Mouse (Mus musculus) urinary bladder, postnatal 10 days (tissue): ENCODE data around the gene Trak2.
A peak's percentile ranks its signal among the peaks of the same experiment; 100 is the strongest.
"Not testable (repeated sequence)": the region's sequence is repeated elsewhere in the genome, so short reads cannot be mapped to it uniquely, and the experiment has no call there.

Source experiments
- DNase-seq: peaks from one replicate; pipeline ENCODE4 v3.0.0; 2022; ENCODE audit warnings: low spot score

Trak2 gene

GRCm38 (mm10) chr1:58973366-58974221 lies at the start of gene Trak2, which contains the start of gene Stradb:
Gene Trak2 (minus strand): TSS chr1:58973430.
Gene Stradb (plus strand): TSS chr1:58973522.
- DNase-seq: peak; percentile 53

GRCm38 (mm10) chr1:59021556-59021955 lies 48.3 kb upstream of the Trak2 start:
- DNase-seq: no peak

DNA sequence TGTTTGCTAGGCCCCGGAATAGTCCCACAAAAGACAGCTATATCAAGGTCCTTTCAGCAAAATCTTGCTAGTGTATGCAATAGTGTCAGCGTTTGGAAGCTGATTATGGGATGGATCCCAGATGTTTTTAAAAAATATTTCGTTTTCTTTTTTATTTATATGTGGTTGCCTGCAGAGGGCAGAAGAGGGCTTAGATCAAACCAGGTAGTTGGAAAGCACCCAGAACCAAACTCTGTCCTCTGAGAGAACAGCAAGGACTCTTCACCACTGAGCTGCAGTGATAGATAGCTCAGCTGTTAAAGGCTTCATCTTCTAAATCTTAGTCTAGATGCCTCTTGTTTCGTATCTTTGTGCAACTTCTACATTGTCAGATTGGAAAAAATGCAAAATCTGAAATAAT lies 36.0 kb upstream of the Trak2 start:
- DNase-seq: no peak

- no peak for DNase-seq
Observed at GRCm38 (mm10) chr1:58995313-58995712, 22.1 kb upstream of the Trak2 start.

GRCm38 (mm10) chr1:58993723-58994122 lies 20.5 kb upstream of the Trak2 start:
- no peak for DNase-seq

DNA sequence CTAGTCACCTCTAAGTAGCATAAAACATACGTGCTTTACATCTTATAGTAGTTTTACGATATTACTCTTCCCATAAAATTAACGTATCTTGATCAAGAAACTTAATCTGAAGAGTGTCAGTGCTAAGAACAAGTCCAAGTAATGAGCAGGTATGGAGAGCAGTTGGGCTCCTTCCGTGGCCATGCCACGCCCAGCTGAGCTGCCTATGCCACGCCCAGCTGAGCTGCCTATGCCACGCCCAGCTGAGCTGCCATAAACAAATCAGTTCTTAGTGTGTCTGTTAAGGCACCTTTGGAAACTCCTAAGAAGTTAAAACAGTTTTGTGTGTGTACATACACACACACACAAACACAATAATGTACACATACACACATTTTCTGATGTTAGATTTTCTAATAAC lies 19.9 kb upstream of the Trak2 start:
- no peak for DNase-seq

GRCm38 (mm10) chr1:58984586-58984985 lies 11.4 kb upstream of the Trak2 start:
- DNase-seq: no peak

DNA sequence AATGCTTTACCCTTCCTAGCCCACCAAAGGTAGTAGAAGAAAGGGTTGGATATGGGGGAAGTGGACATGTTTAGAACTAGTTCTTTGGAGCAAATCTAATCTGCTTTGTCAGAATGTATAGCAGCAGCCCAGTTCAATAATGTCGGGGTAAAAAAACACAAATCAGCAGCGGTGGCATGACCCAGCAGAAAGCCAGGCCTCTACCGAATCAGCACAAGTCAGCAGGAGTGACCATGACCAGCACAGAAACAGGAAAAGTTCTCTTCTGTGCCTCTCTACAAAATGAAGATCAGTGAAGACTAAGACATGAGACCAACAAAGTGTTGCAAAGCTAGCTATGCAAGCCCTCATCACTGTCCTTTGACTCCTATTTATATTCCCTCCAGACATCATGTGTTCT lies 9.0 kb upstream of the Trak2 start:
- DNase-seq: no peak

DNA sequence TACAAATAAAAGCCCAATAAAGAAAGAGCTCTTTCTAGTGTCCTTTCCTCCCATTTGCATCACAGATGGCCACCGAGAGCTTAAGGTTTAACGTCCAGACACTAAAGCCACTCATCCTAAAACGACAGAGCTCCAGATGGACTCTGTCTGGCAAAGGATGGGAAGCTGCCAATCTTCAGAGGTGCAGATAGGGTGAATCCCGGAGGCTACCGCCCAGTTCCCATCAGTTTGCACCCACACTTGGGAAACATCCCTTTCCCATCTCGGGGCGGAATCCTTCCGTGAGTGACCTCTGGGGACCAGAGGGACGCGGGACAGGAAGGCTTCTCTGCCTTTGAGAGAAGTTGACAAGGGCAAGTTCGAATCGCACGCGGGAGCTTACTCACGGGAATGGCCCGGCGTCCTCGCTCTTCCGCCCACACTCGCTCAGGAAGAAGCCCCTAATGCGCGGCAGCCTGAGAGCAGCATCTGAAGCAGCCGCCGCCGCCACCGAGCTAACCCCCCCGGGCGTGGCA lies 322 bp downstream of the Trak2 start:
- no peak for DNase-seq

DNA sequence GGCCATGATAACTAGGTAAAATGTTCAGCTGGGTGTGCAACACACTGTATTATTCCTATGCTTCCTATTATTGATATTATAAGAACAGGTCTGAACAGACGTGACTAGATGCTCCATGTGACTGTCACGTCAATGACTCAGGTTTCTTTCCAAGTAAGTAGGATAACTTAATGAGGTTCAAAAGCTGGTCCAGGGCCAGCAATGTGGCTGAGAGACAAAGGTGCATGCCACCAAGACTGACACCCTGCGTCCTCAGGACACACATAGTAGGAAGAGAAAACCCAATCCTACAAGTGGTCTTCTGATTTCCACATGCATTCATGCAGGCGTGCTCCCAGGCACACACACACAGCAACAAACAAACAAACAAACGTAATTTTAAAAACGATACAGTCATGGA lies 2.1 kb downstream of the Trak2 start:
- DNase-seq: no peak

GRCm38 (mm10) chr1:58970054-58970453 lies 3.2 kb downstream of the Trak2 start:
- DNase-seq: no peak

GRCm38 (mm10) chr1:58967534-58967933 lies 5.7 kb downstream of the Trak2 start:
- no peak for DNase-seq

DNA sequence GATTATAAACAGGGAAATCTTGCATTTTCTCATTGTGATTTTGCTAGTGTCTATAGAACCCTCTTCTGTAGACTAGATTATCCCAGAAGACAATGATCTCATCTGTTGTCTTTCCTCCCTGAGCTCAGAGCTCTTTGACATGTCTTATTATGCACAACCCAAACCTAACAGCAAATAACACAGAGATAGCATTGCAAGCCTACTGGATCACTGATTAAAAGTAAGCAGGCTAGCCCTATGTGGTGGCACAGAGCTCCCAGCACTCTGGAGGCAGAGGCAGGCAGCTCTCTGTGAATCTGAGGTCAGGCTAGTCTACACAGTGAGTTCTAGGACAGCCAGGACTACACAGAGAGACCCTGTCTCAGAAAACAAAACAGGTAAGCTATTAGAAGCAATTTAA lies 10.4 kb downstream of the Trak2 start:
- DNase-seq: no peak

DNA sequence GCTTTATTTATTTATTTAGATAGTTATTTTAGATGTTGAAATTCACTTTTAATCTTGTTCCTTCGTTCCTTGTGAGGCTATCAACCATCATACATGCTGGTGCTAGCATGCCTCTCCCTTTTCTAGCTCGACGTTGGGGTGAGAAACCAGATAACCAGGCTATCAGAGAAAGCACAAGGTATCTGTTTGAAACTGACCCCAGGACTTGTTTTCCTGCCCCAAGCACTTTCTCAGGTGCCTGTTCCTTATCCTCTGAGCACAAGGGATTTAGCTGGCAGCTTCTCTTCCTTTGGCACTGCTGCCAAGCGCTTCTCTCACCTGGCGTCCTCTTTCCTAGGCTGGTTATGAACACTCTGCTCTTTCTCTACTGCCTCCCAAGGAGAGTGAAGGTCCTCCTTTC lies 10.8 kb downstream of the Trak2 start:
- no peak for DNase-seq

DNA sequence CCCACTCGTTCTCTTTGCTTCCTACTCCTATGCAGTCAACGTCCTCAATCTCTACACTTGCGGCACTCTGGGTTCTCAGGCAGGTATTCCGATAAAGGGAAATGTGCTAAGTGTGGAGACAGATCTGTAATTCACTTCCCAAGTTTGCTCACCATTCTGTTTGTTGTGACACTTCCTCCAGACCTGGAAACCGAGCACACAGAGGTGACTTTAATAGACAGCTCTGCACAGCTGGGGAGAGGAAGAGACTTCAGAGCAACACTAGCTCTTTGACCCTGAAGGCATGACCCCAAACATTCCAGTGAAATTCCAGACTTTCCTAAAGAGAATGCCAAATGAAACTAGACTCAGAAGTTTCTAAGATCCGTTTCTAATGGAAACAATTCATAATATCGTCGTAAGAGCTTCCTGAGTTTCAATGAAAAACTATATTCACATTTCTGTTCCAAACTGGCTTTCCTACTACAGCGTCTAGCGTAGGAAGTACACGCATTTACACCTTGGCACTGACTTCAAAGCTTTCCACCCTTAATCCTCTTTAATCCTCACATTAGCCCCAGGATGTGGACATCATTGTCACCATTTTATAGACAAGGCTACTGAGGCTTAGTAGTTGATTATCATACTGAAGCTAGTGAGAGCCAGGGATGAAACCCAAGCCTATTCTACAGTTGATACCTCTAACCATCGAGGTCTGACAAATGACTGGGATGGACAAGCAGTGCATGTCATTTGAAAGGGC lies 11.9 kb downstream of the Trak2 start:
- no peak for DNase-seq

DNA sequence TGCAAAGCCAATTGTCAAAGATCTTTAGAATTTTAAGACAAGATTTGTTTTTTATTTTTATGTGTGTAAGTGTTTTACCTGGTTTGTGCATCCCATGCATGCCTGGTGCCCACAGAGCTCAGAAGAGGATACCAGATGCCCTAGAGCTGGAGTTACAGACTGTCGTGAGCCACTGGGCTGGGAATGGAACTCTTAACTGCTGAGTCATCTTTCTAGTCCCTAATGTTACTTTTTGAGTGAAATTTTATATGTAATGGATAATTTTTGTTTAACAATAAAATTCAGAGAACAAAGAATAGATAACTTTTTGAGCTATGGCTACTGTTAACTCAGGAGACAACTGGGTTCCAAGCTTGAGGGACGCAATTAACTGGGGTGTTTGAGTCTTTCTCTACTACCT lies 13.5 kb downstream of the Trak2 start:
- DNase-seq: no peak

- DNase-seq: not testable (repeated sequence)
Observed at GRCm38 (mm10) chr1:58958789-58959526, 14.3 kb downstream of the Trak2 start.

DNA sequence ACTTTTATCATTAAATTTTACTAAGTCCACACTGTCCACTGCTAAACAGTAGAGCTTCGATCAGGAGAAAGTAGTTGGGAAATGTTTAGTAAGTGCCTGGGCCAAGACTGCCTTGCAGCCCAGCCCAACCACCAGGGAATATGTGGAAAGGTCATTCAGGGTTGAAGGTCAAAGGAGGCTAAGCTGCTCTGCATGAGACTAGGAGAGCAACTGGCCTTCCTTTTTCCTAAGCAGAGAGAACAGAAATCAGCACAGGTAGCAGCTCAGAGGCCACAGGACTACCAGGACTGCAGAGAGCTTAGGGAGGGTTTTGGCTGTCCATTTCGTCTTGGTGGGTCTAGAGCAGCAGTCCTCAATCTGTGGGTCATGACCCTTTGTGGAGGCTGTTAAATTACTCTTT lies 15.3 kb downstream of the Trak2 start:
- no peak for DNase-seq

DNA sequence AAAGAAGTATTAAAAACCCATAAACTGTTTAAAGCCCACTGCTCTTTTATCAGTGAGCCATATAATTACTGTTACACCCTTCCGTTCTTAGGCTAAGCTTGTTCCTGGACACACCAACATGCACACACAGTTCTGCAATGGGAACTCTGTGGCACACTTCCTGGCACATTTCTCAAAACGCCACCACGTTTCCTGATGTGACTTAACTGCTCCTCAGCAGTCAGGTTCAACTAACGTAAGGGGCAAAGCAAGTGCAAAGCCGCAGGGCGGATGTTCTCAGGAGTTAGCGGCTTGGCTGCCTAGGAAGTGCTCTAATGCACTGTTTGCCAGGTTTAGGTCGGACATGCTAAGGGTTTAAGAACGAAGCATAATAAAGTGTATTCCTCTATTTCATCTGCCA lies 17.0 kb downstream of the Trak2 start:
- DNase-seq: no peak

GRCm38 (mm10) chr1:58955716-58956115 lies 17.5 kb downstream of the Trak2 start:
- DNase-seq: no peak

DNA sequence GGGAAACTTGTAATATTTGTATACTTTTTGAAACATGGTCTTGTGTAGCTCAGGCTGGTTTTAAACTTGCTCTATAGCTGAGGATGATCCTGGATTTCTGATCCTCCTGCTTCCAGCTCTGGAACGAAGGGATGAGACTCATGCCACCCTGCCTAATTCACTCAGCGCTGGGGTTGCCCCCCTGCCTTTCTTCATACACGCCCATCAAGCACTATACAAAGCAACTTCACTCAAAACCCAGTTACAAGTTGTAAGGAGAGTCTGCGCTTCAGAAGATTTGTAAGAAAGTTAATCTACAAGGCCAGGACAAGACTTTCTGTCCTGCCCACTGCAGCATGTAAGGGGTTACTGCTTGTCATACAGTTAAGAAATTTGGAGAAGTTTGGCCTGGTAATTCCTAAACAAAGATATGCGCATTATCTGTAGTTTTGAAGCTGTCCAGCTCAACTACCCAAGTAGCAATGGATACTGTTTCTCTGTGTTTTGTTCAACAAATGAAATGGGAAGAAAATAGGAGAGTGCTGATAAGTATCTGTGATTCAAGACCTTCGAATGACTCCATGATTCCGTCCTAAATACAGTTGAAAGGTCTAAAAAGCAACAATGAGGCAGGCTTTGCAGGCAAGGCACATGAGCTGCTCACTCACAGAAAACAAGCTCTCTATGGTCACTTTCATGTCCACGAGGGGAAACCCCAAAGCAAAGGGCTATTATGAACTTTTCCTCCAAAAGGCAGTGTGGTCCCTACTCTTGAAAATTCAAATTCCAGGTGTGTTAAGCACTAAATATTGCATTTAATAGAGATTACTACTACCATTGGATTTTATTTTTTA lies 18.4 kb downstream of the Trak2 start:
- DNase-seq: no peak
